Mouse (Mus musculus) limb, embryonic 12.5 days (tissue): ENCODE results near the gene Efemp2. TPM values are rescaled to one million over a fixed set of nuclear protein-coding genes. Genes with fewer than 3 reads are reported as not detected.
"Not testable (repeated sequence)": the region's sequence is repeated elsewhere in the genome, so short reads cannot be mapped to it uniquely, and the experiment has no call there.

ENCODE experiments used
- ATAC-seq: fragments of 200-750 bp; cut with Nextera tagmentation; 2 replicates; pipeline ENCODE4 v1.8.0; 2017; ENCODE audit warnings: low read depth, moderate TSS enrichment; ENCODE audit not compliant: insufficient number of reproducible peaks, insufficient read depth, low FRiP score, low TSS enrichment
- H3K27ac ChIP-seq: fragments of 300-500 bp; sonication (generic); 2 replicates; pipeline ENCODE4 v1.5.1; 2016; ENCODE audit warnings: mild to moderate bottlenecking, moderate library complexity
- H3K27me3 ChIP-seq: fragments of 300-500 bp; sonication (generic); 2 replicates; pipeline ENCODE4 v1.6.1; 2016; ENCODE audit warnings: mild to moderate bottlenecking, moderate library complexity
- H3K36me3 ChIP-seq: fragments of 300-500 bp; sonication (generic); 2 replicates; pipeline ENCODE4 v1.6.1; 2016; ENCODE audit warnings: mild to moderate bottlenecking, moderate library complexity
- H3K4me1 ChIP-seq: fragments of 300-500 bp; sonication (generic); replicated peaks from 2 replicates; pipeline ENCODE4 v1.6.1; 2016
- H3K4me2 ChIP-seq: fragments of 300-500 bp; sonication (generic); 2 replicates; pipeline ENCODE4 v1.6.1; 2016; ENCODE audit warnings: mild to moderate bottlenecking, moderate library complexity
- H3K4me3 ChIP-seq: fragments of 300-500 bp; sonication (generic); replicated peaks from 2 replicates; pipeline ENCODE4 v1.5.1; 2016; ENCODE audit warnings: mild to moderate bottlenecking
- H3K9ac ChIP-seq: fragments of 300-500 bp; sonication (generic); replicated peaks from 2 replicates; pipeline ENCODE4 v1.6.1; 2016; ENCODE audit warnings: mild to moderate bottlenecking, moderate library complexity
- H3K9me3 ChIP-seq: fragments of 300-500 bp; sonication (generic); 2 replicates; pipeline ENCODE4 v1.6.1; 2016; ENCODE audit warnings: mild to moderate bottlenecking, moderate library complexity
- WGBS: fragments of 180-500 bp; shearing (Covaris S2); methylation state at CpG from one replicate; pipeline ENCODE4 v1.1.7; 2016; 5-methylcytosine and 5-hydroxymethylcytosine counted together
- polyA plus RNA-seq: library from polyadenylated mRNA; unstranded; fragments of >200 nt; fragmentation: Nextera tagmentation; extraction: Ambion mirVana; gene quantifications from 2 replicates; pipeline ENCODE4 v1.2.1, GENCODE M21; 2016

The Efemp2 gene
- polyA plus RNA-seq, 1 experiment from 2014 or later, result 138 TPM

GRCm38 (mm10) chr19:5490313-5490897 is 16.7 kb downstream of the Efemp2 start, which contains the start of gene Cfl1:
Gene Cfl1, plus strand, starts transcription at chr19:5490455.
- Histone ChIP-seq H3K36me3 (peaks cover 49% of the 10 kb centered on the region), H3K27me3 (no peaks in the 10 kb centered on the region), H3K9ac (peak within 1 kb of the TSS; percentile 96), H3K27ac (peak within 1 kb of the TSS; percentile 99), H3K9me3 (no peaks in the 10 kb centered on the region), H3K4me2 (peak within 1 kb of the TSS; percentile 82), H3K4me1 (peaks cover 34% of the 10 kb centered on the region), H3K4me3 (peak within 1 kb of the TSS; percentile 99)
- ATAC-seq, result peak; percentile 20
- under 1% methylated on average over 62 of the region's 62 CpGs for WGBS

GRCm38 (mm10) chr19:5490898-5491708 is 17.3 kb downstream of the Efemp2 start:
- Histone ChIP-seq H3K4me1 (peaks cover 34% of the 10 kb centered on the region), H3K27me3 (no peaks in the 10 kb centered on the region), H3K9ac (peak overlapping the region; percentile 96), H3K4me3 (peak overlapping the region; percentile 99), H3K9me3 (no peaks in the 10 kb centered on the region), H3K27ac (peak overlapping the region; percentile 99), H3K36me3 (peaks cover 49% of the 10 kb centered on the region), H3K4me2 (peak overlapping the region; percentile 82)
- under 1% methylated on average over 59 of the region's 59 CpGs for whole genome bisulfite sequencing
- ATAC-seq, result peak; percentile 3; the same call in 1 of the 2 replicates

GRCm38 (mm10) chr19:5492641-5493040 is 18.9 kb downstream of the Efemp2 start:
- no peak overlapping the region for H3K27ac ChIP-seq
- no peak overlapping the region for H3K4me2 ChIP-seq
- H3K9me3 ChIP-seq, result no peaks in the 10 kb centered on the region
- peaks cover 58% of the 10 kb centered on the region for H3K36me3 ChIP-seq
- no peak overlapping the region for H3K4me3 ChIP-seq
- no peak overlapping the region for H3K9ac ChIP-seq
- WGBS, result 88% methylated on average over 4 of the region's 4 CpGs
- H3K4me1 ChIP-seq, result peaks cover 21% of the 10 kb centered on the region
- ATAC-seq, result no peak
- no peaks in the 10 kb centered on the region for H3K27me3 ChIP-seq

GRCm38 (mm10) chr19:5493301-5493721 is 19.6 kb downstream of the Efemp2 start:
- not testable (repeated sequence) for H3K9ac ChIP-seq, ATAC-seq, H3K4me2 ChIP-seq, H3K27ac ChIP-seq, H3K4me3 ChIP-seq, H3K27me3 ChIP-seq, H3K9me3 ChIP-seq
- Histone ChIP-seq H3K36me3 (peaks cover 64% of the 10 kb centered on the region), H3K4me1 (peaks cover 21% of the 10 kb centered on the region)
- 71% methylated on average over 9 of the region's 9 CpGs for WGBS

- H3K4me1 ChIP-seq, result peaks cover 18% of the 10 kb centered on the region
- H3K27ac ChIP-seq, result no peak overlapping the region
- H3K4me3 ChIP-seq, result no peak overlapping the region
- no peaks in the 10 kb centered on the region for H3K9me3 ChIP-seq
- H3K9ac ChIP-seq, result no peak overlapping the region
- H3K36me3 ChIP-seq, result peaks cover 64% of the 10 kb centered on the region
- no peaks in the 10 kb centered on the region for H3K27me3 ChIP-seq
- WGBS, result 82% methylated on average over 3 of the region's 3 CpGs
- H3K4me2 ChIP-seq, result no peak overlapping the region
- ATAC-seq, result no peak
Measured at GRCm38 (mm10) chr19:5494314-5494713, 20.6 kb downstream of the Efemp2 start.

GRCm38 (mm10) chr19:5495353-5496051 is 21.7 kb downstream of the Efemp2 start:
- ATAC-seq, result no peak
- H3K4me1 ChIP-seq, result peaks cover 14% of the 10 kb centered on the region
- no peak overlapping the region for H3K4me3 ChIP-seq
- H3K9ac ChIP-seq, result no peak overlapping the region
- H3K36me3 ChIP-seq, result peaks cover 64% of the 10 kb centered on the region
- H3K27me3 ChIP-seq, result no peaks in the 10 kb centered on the region
- 83% methylated on average over 12 of the region's 12 CpGs for WGBS
- H3K9me3 ChIP-seq, result no peaks in the 10 kb centered on the region
- no peak overlapping the region for H3K4me2 ChIP-seq
- H3K27ac ChIP-seq, result no peak overlapping the region

- Histone ChIP-seq H3K36me3 (peaks cover 64% of the 10 kb centered on the region), H3K9me3 (no peaks in the 10 kb centered on the region)
- 82% methylated on average over 16 of the region's 16 CpGs for WGBS
Measured at GRCm38 (mm10) chr19:5496052-5496370, 22.3 kb downstream of the Efemp2 start.

GRCm38 (mm10) chr19:5500330-5500875 is 26.6 kb downstream of the Efemp2 start:
- Histone ChIP-seq H3K4me3 (no peak overlapping the region), H3K36me3 (peaks cover 29% of the 10 kb centered on the region), H3K27ac (no peak overlapping the region), H3K9me3 (no peaks in the 10 kb centered on the region), H3K9ac (no peak overlapping the region), H3K27me3 (no peaks in the 10 kb centered on the region), H3K4me2 (no peak overlapping the region), H3K4me1 (no peaks in the 10 kb centered on the region)
- no peak for ATAC-seq
- 84% methylated on average over 2 of the region's 2 CpGs for WGBS

More at GRCm38 (mm10) chr19:5496052-5496370, 22.3 kb downstream of the Efemp2 start:
- ATAC-seq, result no peak
- peaks cover 14% of the 10 kb centered on the region for H3K4me1 ChIP-seq
- H3K4me3 ChIP-seq, result no peak overlapping the region
- H3K27ac ChIP-seq, result no peak overlapping the region
- no peak overlapping the region for H3K9ac ChIP-seq
- H3K27me3 ChIP-seq, result no peaks in the 10 kb centered on the region
- no peak overlapping the region for H3K4me2 ChIP-seq

- H3K9ac ChIP-seq, result no peak within 1 kb of the TSS
- H3K27me3 ChIP-seq, result no peaks in the 10 kb centered on the region
- no peak for ATAC-seq
- peaks cover 7% of the 10 kb centered on the region; the same call in 1 of the 2 replicates for H3K9me3 ChIP-seq
- no peak within 1 kb of the TSS for H3K27ac ChIP-seq
- WGBS, result 60% methylated on average over 17 of the region's 17 CpGs
- H3K4me1 ChIP-seq, result no peaks in the 10 kb centered on the region
- no peak within 1 kb of the TSS for H3K4me3 ChIP-seq
- no peak within 1 kb of the TSS for H3K4me2 ChIP-seq
- no peaks in the 10 kb centered on the region; the same call in 1 of the 2 replicates for H3K36me3 ChIP-seq
Measured at GRCm38 (mm10) chr19:5503687-5504086, 29.9 kb downstream of the Efemp2 start, which contains the start of gene 1700020D05Rik. Gene 1700020D05Rik, minus strand, starts transcription at chr19:5503787.

GRCm38 (mm10) chr19:5510031-5511026 is 36.6 kb downstream of the Efemp2 start, which contains the start of gene Snx32:
Gene Snx32, minus strand, starts transcription at chr19:5510538.
- Histone ChIP-seq H3K4me2 (peak within 1 kb of the TSS; percentile 63), H3K27ac (no peak within 1 kb of the TSS), H3K4me1 (peaks cover 15% of the 10 kb centered on the region), H3K4me3 (peak within 1 kb of the TSS; percentile 45), H3K9me3 (peaks cover 28% of the 10 kb centered on the region), H3K36me3 (no peaks in the 10 kb centered on the region), H3K9ac (peak within 1 kb of the TSS; percentile 50), H3K27me3 (no peaks in the 10 kb centered on the region)
- 2% methylated on average over 47 of the region's 47 CpGs for WGBS
- ATAC-seq, result peak; percentile 99
